ENCODE assay signal across 8 mouse cellular contexts in genomic region chr3:101379789-101380188, GRCm38 (mm10). TPM values are rescaled to one million over a fixed set of nuclear protein-coding genes. Genes with fewer than 3 reads are reported as not detected.
A peak's percentile ranks its signal among the peaks of the same experiment; 100 is the strongest.
DNase-seq lines count a peak whose midpoint lies in the region; ATAC-seq and TF ChIP-seq lines count a peak whose summit lies in the region.

No protein-coding gene starts in this region.

- no peak for TF ChIP-seq CTCF in olfactory bulb, adult 2 months (IDR thresholded peaks at IDR 0.05; ENCODE audit: insufficient read depth, low read depth, low read length)

- TF ChIP-seq POLR2A in olfactory bulb, adult 2 months (IDR thresholded peaks at IDR 0.05; ENCODE audit: insufficient read depth, low read depth, low read length): no peak

- H3K27ac ChIP-seq in neural tube, embryonic 11.5 days (ENCODE audit: low read depth, low read length): no peak overlapping the region
- peak overlapping the region; percentile 42; the same call in 1 of the 2 replicates for H3K27ac ChIP-seq in forebrain, embryonic 15.5 days (replicated peaks)
- peak overlapping the region; percentile 65 for H3K27ac ChIP-seq in olfactory bulb, adult 2 months (ENCODE audit: insufficient read depth, low read depth, low read length)

- H3K4me1 ChIP-seq in neural tube, embryonic 11.5 days (ENCODE audit: control insufficient read depth, insufficient read depth, low read length): peaks cover 37% of the 10 kb centered on the region
- peaks cover 67% of the 10 kb centered on the region for H3K4me1 ChIP-seq in forebrain, embryonic 15.5 days
- H3K4me1 ChIP-seq in olfactory bulb, adult 2 months (ENCODE audit: control insufficient read depth, insufficient read depth, low read length): peaks cover 10% of the 10 kb centered on the region

- H3K9me3 ChIP-seq in neural tube, embryonic 11.5 days (ENCODE audit: control insufficient read depth, low read length): no peaks in the 10 kb centered on the region
- no peaks in the 10 kb centered on the region for H3K9me3 ChIP-seq in forebrain, embryonic 15.5 days

- no peak overlapping the region for H3K9ac ChIP-seq in neural tube, embryonic 11.5 days (ENCODE audit: low read length)
- peak overlapping the region; percentile 39; the same call in 1 of the 2 replicates for H3K9ac ChIP-seq in forebrain, embryonic 15.5 days (replicated peaks)

- peak overlapping the region; percentile 95 for H3K4me2 ChIP-seq in neural tube, embryonic 11.5 days (ENCODE audit: low read depth)
- peak overlapping the region; percentile 84 for H3K4me2 ChIP-seq in forebrain, embryonic 15.5 days (replicated peaks)

- intact Hi-C loops in left cerebral cortex, postnatal 4 days (cut with DNase I): loop anchor here (10.0 kb wide), 1 partner anchor 65 kb away; no protein-coding TSS in a partner anchor

- 0 out of 2 replicates have a peak, but pooled peaks cover 2% of the 10 kb centered on the region for H3K27me3 ChIP-seq in neural tube, embryonic 11.5 days (ENCODE audit: control insufficient read depth, insufficient read depth, low read length)
- H3K27me3 ChIP-seq in forebrain, embryonic 15.5 days: no peaks in the 10 kb centered on the region

- WGBS in neural tube, embryonic 11.5 days: 22% methylated on average over 4 of the region's 4 CpGs
- WGBS in forebrain, embryonic 15.5 days: 23% methylated on average over 4 of the region's 4 CpGs
- WGBS in olfactory bulb, adult 2 months: 13% methylated on average over 4 of the region's 4 CpGs

- no peak for DNase-seq in neural tube, embryonic 11.5 days (ENCODE audit: low spot score)
- DNase-seq in neural tube, embryonic 10.5 days (ENCODE audit: extremely low spot score, low spot score): no peak
- peak; percentile 69 for DNase-seq in heart, postnatal 4 days
- peak; percentile 46 for DNase-seq in left cerebral cortex, postnatal 4 days
- DNase-seq in ovary, adult 18-20 months (ENCODE audit: low spot score): no peak
- DNase-seq in cerebellum, adult 11 months: no peak

- no peaks in the 10 kb centered on the region for H3K36me3 ChIP-seq in neural tube, embryonic 11.5 days (ENCODE audit: control insufficient read depth, insufficient read depth, low read length)
- H3K36me3 ChIP-seq in forebrain, embryonic 15.5 days: no peaks in the 10 kb centered on the region

- peak overlapping the region; percentile 19 for H3K4me3 ChIP-seq in neural tube, embryonic 11.5 days (ENCODE audit: low read depth, low read length)
- H3K4me3 ChIP-seq in forebrain, embryonic 15.5 days: peak overlapping the region; percentile 62
- H3K4me3 ChIP-seq in olfactory bulb, adult 2 months (ENCODE audit: insufficient read depth, low read depth, low read length): peak overlapping the region; percentile 50

- no peak for ATAC-seq in neural tube, embryonic 11.5 days (ENCODE audit: insufficient read depth, low FRiP score, low TSS enrichment)
- peak; percentile 46 for ATAC-seq in forebrain, embryonic 15.5 days (replicated peaks)

RNA-seq across cellular contexts. Expression of gene Igsf3, which starts 2.9 kb away (rescaled TPM):
- polyA plus RNA-seq in neural tube, embryonic 11.5 days (2014; fragmentation: Nextera tagmentation; extraction: Ambion mirVana): 22.7 and 24.6 TPM in 2 replicates
- polyA plus RNA-seq in forebrain, embryonic 15.5 days (2015; fragmentation: Nextera tagmentation; extraction: Ambion mirVana): 87.3 and 95.0 TPM in 2 replicates
- 10 to 100 TPM; 26.9 to 29.8 TPM for total RNA-seq in heart, postnatal 4 days (2021)
- total RNA-seq in left cerebral cortex, postnatal 4 days (2021): 100 to 1,000 TPM in 1 of 2 experiments, 10 to 100 TPM in 1; 96.4 to 101 TPM
- not detected in 2 replicates for polyA plus RNA-seq in olfactory bulb, adult 2 months (2012; ENCODE audit: insufficient read depth, insufficient read length, low replicate concordance, missing spikeins)

Comparison
In these comparisons a context has a peak if more than half of its experiments do, and no peak if none do; other contexts are left out.
1. DNase-seq: peak in heart, postnatal 4 days (single experiment) and left cerebral cortex, postnatal 4 days (single experiment); none in neural tube, embryonic 11.5 days (single experiment), neural tube, embryonic 10.5 days (single experiment), ovary, adult 18-20 months (single experiment) and cerebellum, adult 11 months (single experiment).
2. Peak in every context shown above with its lines, with median percentiles within 50 percentile points of each other: H3K4me3 ChIP-seq.